Mouse (Mus musculus) testis, adult 2 months (tissue): ENCODE results near the gene Msn. TPM values are rescaled to one million over a fixed set of nuclear protein-coding genes. Genes with fewer than 3 reads are reported as not detected.

ENCODE experiments used
- H3K27ac ChIP-seq: fragments of 200-500 bp; 2 replicates; pipeline ENCODE4 v1.5.1; 2012; ENCODE audit warnings: low read depth, low read length; ENCODE audit not compliant: control insufficient read depth, insufficient read depth
- H3K27me3 ChIP-seq: fragments of 200-500 bp; 2 replicates; pipeline ENCODE4 v1.6.1; 2012; ENCODE audit warnings: mild to moderate bottlenecking, low read length, moderate library complexity; ENCODE audit not compliant: control insufficient read depth, insufficient read depth
- H3K36me3 ChIP-seq: fragments of 200-500 bp; 2 replicates; pipeline ENCODE4 v1.6.1; 2012; ENCODE audit warnings: mild to moderate bottlenecking, low read length; ENCODE audit not compliant: control insufficient read depth, insufficient read depth
- H3K4me1 ChIP-seq: fragments of 200-500 bp; 2 replicates; pipeline ENCODE4 v1.6.1; 2012; ENCODE audit warnings: low read length; ENCODE audit not compliant: control insufficient read depth, insufficient read depth
- H3K4me3 ChIP-seq: fragments of 200-500 bp; 2 replicates; pipeline ENCODE4 v1.5.1; 2012; ENCODE audit warnings: low read depth, mild to moderate bottlenecking, low read length, moderate library complexity, mixed read lengths; ENCODE audit not compliant: control insufficient read depth
- CTCF ChIP-seq: fragments of 200-500 bp; IDR thresholded peaks from 2 replicates; pipeline ENCODE4 v1.5.1; 2012; ENCODE audit warnings: low read depth, mild to moderate bottlenecking, inconsistent platforms, low read length, moderate library complexity; ENCODE audit not compliant: control insufficient read depth, insufficient read depth, insufficient replicate concordance
- POLR2A ChIP-seq: fragments of 200-500 bp; IDR thresholded peaks from 2 replicates; pipeline ENCODE4 v1.6.1; 2012; ENCODE audit warnings: low read depth, mild to moderate bottlenecking, inconsistent platforms, low read length, moderate library complexity; ENCODE audit not compliant: control insufficient read depth
- polyA plus RNA-seq: library from polyadenylated mRNA; depleted of rRNA; stranded (reverse); fragments of >200 nt; gene quantifications from 2 replicates; pipeline ENCODE4 v1.2.3, GENCODE M21; 2012; rRNA removed

Msn gene
- 3.1 and 3.2 TPM in 2 replicates for polyA plus RNA-seq

DNA sequence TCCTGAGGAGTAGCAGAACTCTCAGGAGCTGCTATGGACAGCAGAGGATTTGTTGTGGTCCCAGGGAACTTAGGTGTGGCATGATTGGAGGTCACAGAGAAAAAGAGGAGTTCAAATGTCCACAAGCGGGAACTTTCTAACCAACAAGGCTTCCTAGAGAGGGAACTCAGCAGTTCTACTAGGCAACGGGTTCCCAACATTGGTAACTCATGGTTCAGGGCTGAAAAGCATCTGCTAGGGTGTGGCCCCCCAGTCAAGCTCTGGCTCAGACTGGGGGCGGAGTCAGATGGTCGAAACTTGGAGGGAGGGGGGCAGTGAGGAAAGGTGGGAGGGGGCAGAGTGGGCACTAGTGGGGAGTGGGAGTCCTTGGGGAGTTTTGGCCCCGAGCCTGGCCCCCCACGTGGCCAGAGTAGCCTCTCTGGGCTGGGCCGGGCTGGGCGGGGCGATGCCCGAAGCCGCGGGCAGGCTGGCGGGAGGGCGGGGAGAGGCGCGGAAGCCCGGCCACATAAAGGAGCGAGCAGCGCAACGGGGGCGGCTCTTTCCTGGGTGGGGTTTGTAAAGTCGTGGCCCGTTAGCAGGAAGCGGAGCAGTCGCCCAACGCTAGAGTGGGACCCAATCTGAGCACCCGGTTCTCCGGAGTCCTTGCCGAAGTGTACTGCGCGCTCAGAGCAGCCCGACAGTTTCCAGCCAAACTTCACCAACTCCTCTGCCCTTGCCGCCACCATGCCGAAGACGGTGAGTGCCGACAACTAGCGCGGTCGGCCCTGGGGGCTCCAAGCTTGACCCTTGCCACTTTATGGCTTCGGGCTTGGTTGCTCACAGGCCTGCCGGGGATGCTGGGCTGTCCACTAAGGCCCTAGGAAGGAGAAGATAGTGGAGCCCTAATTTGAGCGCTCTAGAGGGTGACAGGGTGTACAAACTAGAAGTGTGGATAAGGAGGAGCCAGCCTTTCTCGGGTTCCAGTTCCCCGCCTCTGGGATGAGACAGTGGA lies at the start of gene Msn:
TSS of gene Msn (plus strand) at position 534 of the 991 bp plus-strand sequence.
- no peaks in the 10 kb centered on the region for H3K36me3 ChIP-seq
- H3K27me3 ChIP-seq, result no peaks in the 10 kb centered on the region
- H3K4me3 ChIP-seq, result peak within 1 kb of the TSS; percentile 81
- H3K4me1 ChIP-seq, result no peaks in the 10 kb centered on the region; the same call in 1 of the 2 replicates
- TF ChIP-seq CTCF (no peak), POLR2A (no peak)
- H3K27ac ChIP-seq, result peak within 1 kb of the TSS; percentile 67

DNA sequence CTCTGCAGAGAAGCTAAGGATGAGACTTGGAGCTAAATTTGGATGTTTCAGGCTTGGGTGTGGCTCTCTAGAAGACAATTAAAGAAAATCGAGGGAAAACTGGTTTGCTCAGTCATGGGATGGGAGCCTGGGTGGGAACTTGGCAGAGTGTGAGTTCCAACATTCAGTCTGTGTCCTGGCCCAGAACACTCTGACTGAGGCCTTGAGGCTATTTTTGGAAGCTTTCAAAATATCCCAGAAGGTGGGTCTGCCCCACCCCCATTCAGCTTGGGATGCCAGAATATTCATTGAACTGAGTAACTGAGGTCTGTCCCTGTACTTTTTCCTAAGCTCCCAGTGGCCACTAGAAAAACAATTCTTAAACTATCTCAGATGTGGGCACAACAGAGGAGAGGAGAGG lies 43.0 kb upstream of the Msn start:
- Histone ChIP-seq H3K36me3 (no peaks in the 10 kb centered on the region), H3K4me3 (no peak overlapping the region), H3K27me3 (no peaks in the 10 kb centered on the region), H3K4me1 (no peaks in the 10 kb centered on the region), H3K27ac (no peak overlapping the region)
- TF ChIP-seq CTCF (no peak), POLR2A (no peak)

DNA sequence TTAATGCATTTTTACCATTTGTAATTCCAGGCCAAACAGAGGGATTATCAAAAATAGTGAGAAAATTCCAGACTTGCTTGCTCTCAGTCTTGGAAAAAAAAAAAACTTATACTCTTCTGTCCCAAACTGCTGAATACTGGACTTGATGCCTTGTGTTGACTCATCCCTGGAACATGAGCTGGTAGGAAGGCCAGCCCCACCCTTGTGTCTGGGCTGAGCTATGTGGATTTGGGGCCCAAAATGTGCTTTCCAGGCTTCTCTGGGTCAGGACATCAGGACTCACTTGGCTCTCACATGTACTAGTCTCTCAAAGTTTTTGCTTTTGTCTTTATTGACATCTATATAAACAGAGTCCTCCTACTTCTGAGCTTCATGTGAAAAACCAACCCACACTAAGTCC lies 18.1 kb upstream of the Msn start:
- Histone ChIP-seq H3K36me3 (no peaks in the 10 kb centered on the region), H3K27me3 (no peaks in the 10 kb centered on the region), H3K27ac (no peak overlapping the region), H3K4me3 (no peak overlapping the region), H3K4me1 (no peaks in the 10 kb centered on the region)
- TF ChIP-seq CTCF, result no peak

DNA sequence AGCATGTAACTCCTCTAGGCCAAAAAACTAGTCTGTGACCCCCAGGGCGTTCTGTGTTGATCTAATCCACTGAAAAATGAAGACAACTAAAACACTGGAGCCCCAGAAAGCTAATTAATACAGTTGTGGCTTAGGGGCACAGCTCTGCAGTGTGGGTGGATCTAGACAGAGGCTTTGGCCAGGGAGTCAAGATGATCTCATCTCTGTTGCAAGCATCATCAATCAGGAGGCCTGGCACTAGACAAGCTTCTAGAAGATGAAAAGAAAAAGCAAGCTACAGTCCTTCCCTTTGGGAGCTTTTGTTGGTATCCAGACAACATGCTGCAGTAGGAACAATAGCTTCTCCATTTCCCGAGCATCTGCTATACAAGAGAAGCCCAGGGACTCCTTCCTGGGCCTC lies 9.6 kb upstream of the Msn start:
- no peaks in the 10 kb centered on the region for H3K36me3 ChIP-seq

DNA sequence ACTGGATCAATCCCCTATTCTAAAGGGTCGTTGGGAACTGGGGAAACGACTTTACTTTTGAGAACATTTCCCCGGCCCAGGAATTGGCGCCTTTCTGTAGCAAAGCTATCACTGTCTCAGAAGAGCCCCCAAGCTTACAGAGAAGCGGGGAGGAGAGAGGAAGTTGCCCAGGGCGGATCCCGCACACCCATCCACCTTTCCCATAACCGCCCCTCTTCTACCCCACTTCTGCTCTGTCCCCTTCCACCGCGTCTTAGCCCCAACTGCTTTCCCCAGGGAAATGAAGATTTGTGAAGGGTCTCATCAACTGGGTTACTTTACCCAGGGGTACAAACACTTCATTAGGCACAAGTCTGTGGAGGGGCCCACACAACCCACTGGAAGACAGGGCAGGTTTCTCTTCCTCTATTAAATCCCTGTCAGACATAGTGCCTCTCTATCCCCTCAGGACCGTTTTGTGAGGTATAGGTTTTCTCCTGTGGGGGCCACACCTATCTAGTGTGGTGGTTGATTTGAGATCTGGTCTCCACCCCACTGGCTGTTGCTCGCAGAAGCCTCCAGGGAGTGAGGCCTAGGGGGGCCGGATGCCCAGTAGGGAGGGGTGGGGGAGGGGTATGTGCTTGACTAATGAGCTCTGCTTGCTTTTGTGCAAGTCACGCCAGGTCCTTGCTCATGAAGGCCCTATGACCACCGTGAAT lies 820 bp downstream of the Msn start:
- H3K4me1 ChIP-seq, result no peaks in the 10 kb centered on the region; the same call in 1 of the 2 replicates
- peak overlapping the region; percentile 81 for H3K4me3 ChIP-seq
- no peak for TF ChIP-seq POLR2A
- TF ChIP-seq CTCF, result no peak
- H3K36me3 ChIP-seq, result no peaks in the 10 kb centered on the region
- no peaks in the 10 kb centered on the region for H3K27me3 ChIP-seq
- peak overlapping the region; percentile 65 for H3K27ac ChIP-seq

More for the DNA sequence above, 9.6 kb upstream of the Msn start:
- no peaks in the 10 kb centered on the region for H3K4me1 ChIP-seq
- H3K27ac ChIP-seq, result no peak overlapping the region
- TF ChIP-seq CTCF (no peak), POLR2A (no peak)
- H3K4me3 ChIP-seq, result no peak overlapping the region
- H3K27me3 ChIP-seq, result no peaks in the 10 kb centered on the region

DNA sequence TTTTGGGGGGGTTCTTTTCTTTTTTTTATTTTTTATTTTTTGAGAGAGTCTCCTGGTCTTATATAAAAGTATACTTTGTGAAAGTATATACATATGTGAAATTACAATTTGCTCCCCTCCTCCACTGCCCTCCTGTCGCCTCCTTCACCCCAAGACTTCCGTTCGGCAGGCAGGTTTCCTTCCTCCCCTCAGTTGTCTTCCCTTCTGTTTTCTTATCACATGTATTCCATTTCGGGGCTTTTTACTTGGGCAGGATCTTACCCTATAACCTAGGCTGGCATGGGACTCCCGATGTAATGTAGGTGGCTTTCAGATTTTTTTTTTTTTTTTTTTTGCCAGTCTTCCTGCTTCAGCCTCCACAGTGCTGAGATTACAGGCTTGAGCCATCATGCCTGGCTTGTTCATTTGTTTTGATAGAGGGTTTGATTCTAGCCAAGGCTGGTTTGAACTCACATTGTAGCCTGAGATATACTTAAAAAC lies 1.7 kb downstream of the Msn start:
- no peak for TF ChIP-seq CTCF
- TF ChIP-seq POLR2A, result no peak
- Histone ChIP-seq H3K36me3 (no peaks in the 10 kb centered on the region), H3K4me1 (no peaks in the 10 kb centered on the region; the same call in 1 of the 2 replicates), H3K4me3 (no peak overlapping the region), H3K27me3 (no peaks in the 10 kb centered on the region), H3K27ac (no peak overlapping the region)

DNA sequence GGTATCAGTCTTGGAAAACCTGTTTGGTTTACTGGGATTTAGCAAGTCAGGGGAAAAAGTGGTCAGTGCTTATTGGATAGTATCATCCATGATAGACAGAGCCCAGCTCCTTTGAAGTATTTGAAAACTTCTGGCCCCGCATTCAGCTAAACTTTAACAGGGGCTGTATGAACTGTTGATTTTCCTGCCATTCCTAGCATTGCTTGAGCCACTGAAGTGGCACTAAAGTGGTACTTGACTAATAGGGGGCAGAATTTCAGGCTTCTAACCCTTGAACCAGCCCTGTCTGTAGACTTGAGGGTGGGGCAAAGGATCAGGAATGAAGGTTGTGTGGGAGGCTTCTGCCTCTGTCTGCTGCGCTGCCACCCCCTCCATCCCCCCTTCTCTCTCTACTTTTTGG lies 3.2 kb downstream of the Msn start:
- Histone ChIP-seq H3K27ac (no peak overlapping the region), H3K27me3 (no peaks in the 10 kb centered on the region), H3K36me3 (no peaks in the 10 kb centered on the region), H3K4me3 (no peak overlapping the region), H3K4me1 (no peaks in the 10 kb centered on the region; the same call in 1 of the 2 replicates)
- TF ChIP-seq POLR2A (no peak), CTCF (no peak)
